Mouse (Mus musculus) liver, embryonic 14 days (tissue): Measurements from ENCODE around the gene Pbdc1. TPM values are rescaled to one million over a fixed set of nuclear protein-coding genes. Genes with fewer than 3 reads are reported as not detected.

Source experiments
- polyA plus RNA-seq: library from polyadenylated mRNA; depleted of rRNA; stranded (reverse); fragments of >200 nt; gene quantifications from 2 replicates; pipeline ENCODE4 v1.2.3, GENCODE M21; 2012; rRNA removed

The Pbdc1 gene
- polyA plus RNA-seq: 13.5 and 15.0 TPM in 2 replicates

GRCm38 (mm10) chrX:105079615-105080092 lies at the start of gene Pbdc1:
Gene Pbdc1, plus strand, starts transcription at chrX:105079756.

DNA sequence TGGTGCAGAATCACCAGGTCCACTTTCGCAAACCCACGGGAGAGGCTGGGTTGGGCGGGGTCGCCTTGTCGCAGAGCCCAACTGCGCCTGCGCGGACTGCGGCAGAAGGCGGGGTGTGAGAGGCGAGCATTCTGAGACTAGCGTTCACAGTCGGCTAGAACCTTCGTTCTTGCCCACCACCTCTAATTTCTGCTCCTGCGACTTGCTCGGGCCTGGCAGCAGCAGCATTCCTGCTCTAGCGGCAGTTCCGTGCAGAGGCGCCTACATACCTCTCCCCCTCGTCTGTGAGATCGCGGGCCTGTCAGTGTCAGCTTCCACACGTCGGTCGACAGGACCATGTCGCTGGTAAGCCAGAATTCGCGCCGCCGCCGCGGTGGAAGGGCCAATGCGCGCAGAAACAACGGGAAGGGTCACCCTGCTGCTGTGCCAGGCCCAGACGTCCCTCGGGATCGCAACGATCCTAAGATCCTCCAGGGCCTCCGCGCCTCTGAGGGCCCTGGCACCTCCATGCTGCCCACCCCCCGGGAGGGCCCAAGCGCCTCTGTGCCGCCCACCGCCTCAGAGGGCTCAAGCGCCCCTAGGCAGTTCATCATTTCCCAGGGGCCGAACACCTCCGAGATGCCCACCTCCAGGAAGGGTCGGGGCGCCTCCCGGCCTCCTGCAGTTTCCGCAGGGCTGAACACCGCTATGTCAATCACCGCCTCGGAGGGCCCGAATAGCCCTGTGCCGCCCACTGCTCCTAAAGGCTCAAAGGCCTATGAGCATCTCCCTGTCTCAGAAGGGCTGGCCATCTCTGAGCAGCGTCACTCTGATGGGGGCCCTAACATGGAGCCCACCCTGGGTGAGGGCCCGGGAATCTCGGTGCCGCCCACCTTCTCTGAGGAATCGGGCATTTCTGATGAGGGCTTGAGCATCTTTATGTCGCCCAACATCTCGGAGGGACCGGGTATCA lies 41.0 kb downstream of the Pbdc1 start, which contains the start of gene Magee1:
TSS of gene Magee1 (plus strand) at position 104 of the 952 bp plus-strand sequence.

Other genes starting within 250 kb of the Pbdc1 start
- 0.07 and 0.12 TPM in 2 replicates for gene Magee2, start 222.5 kb upstream of the Pbdc1 start, polyA plus RNA-seq
- 0.84 and 0.96 TPM in 2 replicates for gene Magee1, start 40.6 kb downstream of the Pbdc1 start, polyA plus RNA-seq